Mouse (Mus musculus) hindbrain, embryonic 15.5 days (tissue): Measurements from ENCODE around the gene Lmod2. TPM values are rescaled to one million over a fixed set of nuclear protein-coding genes. Genes with fewer than 3 reads are reported as not detected.

Experiments
- ATAC-seq: fragments of 200-750 bp; cut with Nextera tagmentation; 2 replicates; pipeline ENCODE4 v1.8.0; 2017; ENCODE audit warnings: low read depth, moderate number of reproducible peaks, moderate TSS enrichment; ENCODE audit not compliant: low FRiP score
- H3K27ac ChIP-seq: fragments of 300-500 bp; sonication (generic); replicated peaks from 2 replicates; pipeline ENCODE4 v1.5.1; 2015; ENCODE audit warnings: mild to moderate bottlenecking, inconsistent platforms
- H3K27me3 ChIP-seq: fragments of 300-500 bp; sonication (generic); 2 replicates; pipeline ENCODE4 v1.6.1; 2015; ENCODE audit warnings: control low read depth, inconsistent platforms
- H3K36me3 ChIP-seq: fragments of 300-500 bp; sonication (generic); 2 replicates; pipeline ENCODE4 v1.6.1; 2015; ENCODE audit warnings: control low read depth, inconsistent platforms
- H3K4me1 ChIP-seq: fragments of 300-500 bp; sonication (generic); replicated peaks from 2 replicates; pipeline ENCODE4 v1.6.1; 2015; ENCODE audit warnings: control low read depth, inconsistent platforms
- H3K4me2 ChIP-seq: fragments of 300-500 bp; sonication (generic); 2 replicates; pipeline ENCODE4 v1.6.1; 2015; ENCODE audit warnings: moderate library complexity, mild to moderate bottlenecking, inconsistent platforms
- H3K4me3 ChIP-seq: fragments of 300-500 bp; sonication (generic); 2 replicates; pipeline ENCODE4 v1.5.1; 2015; ENCODE audit warnings: mild to moderate bottlenecking, inconsistent platforms
- H3K9ac ChIP-seq: fragments of 300-500 bp; sonication (generic); 2 replicates; pipeline ENCODE4 v1.6.1; 2015; ENCODE audit warnings: inconsistent platforms
- H3K9me3 ChIP-seq: fragments of 300-500 bp; sonication (generic); 2 replicates; pipeline ENCODE4 v1.6.1; 2016; ENCODE audit warnings: control low read depth, inconsistent platforms
- WGBS: fragments of 180-500 bp; shearing (Covaris S2); methylation state at CpG from one replicate; pipeline ENCODE4 v1.1.7; 2015; 5-methylcytosine and 5-hydroxymethylcytosine counted together
- polyA plus RNA-seq: library from polyadenylated mRNA; unstranded; fragments of >200 nt; fragmentation: Nextera tagmentation; extraction: Ambion mirVana; gene quantifications from 2 replicates; pipeline ENCODE4 v1.2.1, GENCODE M21; 2015

Lmod2 gene
- polyA plus RNA-seq, 1 experiment from 2014 or later, result not detected

DNA sequence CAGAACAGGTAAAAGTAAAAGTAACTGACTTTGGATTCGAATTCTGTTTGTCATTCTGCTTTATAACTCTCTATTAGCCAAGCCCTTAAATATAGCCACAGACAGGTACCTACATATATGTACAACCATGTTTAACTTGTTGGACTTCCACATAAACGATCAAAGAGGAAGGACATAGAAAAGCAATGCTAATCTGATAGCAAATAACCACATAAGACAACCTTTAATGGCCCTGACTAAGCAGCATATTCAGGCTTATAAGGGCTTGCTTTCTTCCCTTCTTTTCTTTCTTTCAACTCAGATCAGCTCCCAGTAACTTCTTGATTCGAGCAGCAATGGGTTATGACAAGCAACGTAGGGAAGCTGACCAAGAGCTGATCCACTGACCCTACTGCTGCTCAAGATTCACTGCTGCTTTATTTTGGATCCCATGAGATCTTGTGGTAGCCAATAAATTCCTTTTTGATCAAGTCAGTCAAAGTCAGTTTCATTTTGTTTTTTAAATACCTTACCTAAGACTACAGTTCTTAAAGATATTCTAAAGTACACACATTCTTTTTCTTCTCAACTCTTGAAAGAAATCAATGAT, 49.6 kb downstream of the Lmod2 start:
- Histone ChIP-seq H3K36me3 (no peaks in the 10 kb centered on the region), H3K27me3 (no peaks in the 10 kb centered on the region), H3K9me3 (no peaks in the 10 kb centered on the region), H3K4me3 (no peak overlapping the region), H3K27ac (no peak overlapping the region), H3K4me2 (no peak overlapping the region), H3K9ac (no peak overlapping the region), H3K4me1 (peaks cover 9% of the 10 kb centered on the region; the same call in 1 of the 2 replicates)
- no peak for ATAC-seq
- WGBS, result 92% methylated on average over 4 of the region's 4 CpGs

DNA sequence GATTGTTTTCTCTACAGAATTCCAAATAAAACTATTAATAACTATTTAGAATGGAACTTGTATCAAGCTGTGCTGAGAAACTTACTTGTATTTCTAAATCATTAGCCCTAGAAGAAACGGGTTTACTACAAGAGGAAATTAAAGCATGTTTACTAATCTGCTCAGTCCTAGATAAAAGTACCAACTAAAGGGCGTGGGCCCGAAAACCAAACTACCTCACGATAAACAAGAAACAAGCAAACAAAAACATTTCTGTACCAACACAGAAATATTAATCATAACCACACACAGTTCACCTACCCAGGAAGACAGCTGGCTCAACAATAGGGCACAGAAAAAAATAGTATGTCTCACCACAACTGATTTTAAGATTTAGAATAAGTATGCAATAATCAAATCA, 50.8 kb downstream of the Lmod2 start:
- H3K27me3 ChIP-seq, result no peaks in the 10 kb centered on the region
- peaks cover 9% of the 10 kb centered on the region; the same call in 1 of the 2 replicates for H3K4me1 ChIP-seq
- no peaks in the 10 kb centered on the region for H3K9me3 ChIP-seq
- H3K9ac ChIP-seq, result no peak overlapping the region
- H3K4me2 ChIP-seq, result no peak overlapping the region
- no peak overlapping the region for H3K27ac ChIP-seq
- H3K4me3 ChIP-seq, result no peak overlapping the region
- WGBS, result 89% methylated on average over 4 of the region's 4 CpGs
- no peaks in the 10 kb centered on the region for H3K36me3 ChIP-seq
- ATAC-seq, result no peak

DNA sequence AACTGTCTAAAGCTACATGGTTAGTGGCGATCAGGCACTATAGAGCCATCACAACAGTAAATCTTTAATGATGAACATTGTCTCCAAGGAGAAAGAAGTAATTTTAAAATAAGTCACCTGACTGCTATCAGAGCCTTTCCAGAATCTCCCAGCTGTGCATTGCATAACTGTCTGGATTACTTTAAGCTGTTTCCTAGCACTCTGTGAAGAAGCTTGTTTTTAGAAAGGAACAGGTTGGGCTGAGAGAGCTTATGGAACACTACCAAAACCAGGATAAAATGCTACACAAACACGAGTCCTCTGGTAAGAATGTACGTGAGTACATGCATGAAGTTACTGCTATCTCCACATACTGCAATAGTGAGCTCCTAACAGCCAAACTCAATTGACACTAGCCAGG, 53.2 kb downstream of the Lmod2 start:
- ATAC-seq, result no peak
- Histone ChIP-seq H3K9ac (no peak overlapping the region), H3K4me1 (peaks cover 9% of the 10 kb centered on the region; the same call in 1 of the 2 replicates), H3K9me3 (no peaks in the 10 kb centered on the region), H3K36me3 (no peaks in the 10 kb centered on the region), H3K27me3 (no peaks in the 10 kb centered on the region), H3K4me2 (no peak overlapping the region), H3K27ac (no peak overlapping the region), H3K4me3 (no peak overlapping the region)
- 79% methylated on average over 3 of the region's 3 CpGs for WGBS

DNA sequence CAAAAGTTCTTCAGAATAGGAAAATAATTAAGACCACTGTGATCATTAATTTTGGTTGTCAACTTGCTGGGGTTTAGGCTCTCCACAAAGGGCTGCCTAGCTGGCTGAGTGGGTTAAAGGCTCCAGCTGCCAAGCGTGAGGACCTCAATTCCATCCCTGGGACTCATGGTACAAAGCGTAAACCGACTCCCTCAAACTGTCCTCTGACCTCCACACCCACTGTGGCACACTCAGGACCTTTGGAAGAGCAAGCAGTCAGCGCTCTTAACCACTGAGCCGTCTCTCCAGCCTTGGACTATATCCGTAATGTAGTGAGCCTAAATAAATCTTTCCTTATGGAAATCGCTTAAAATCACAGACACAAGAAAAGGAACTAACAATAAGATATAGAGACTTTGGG, 54.0 kb downstream of the Lmod2 start:
- no peak overlapping the region for H3K4me2 ChIP-seq
- H3K36me3 ChIP-seq, result no peaks in the 10 kb centered on the region
- no peak overlapping the region for H3K9ac ChIP-seq
- WGBS, result 65% methylated on average over 7 of the region's 7 CpGs
- H3K27ac ChIP-seq, result no peak overlapping the region
- H3K9me3 ChIP-seq, result no peaks in the 10 kb centered on the region
- H3K4me3 ChIP-seq, result no peak overlapping the region
- peaks cover 9% of the 10 kb centered on the region; the same call in 1 of the 2 replicates for H3K4me1 ChIP-seq
- no peaks in the 10 kb centered on the region for H3K27me3 ChIP-seq
- ATAC-seq, result no peak

Other genes starting within 250 kb of the Lmod2 start
- gene Iqub, start 82.7 kb upstream of the Lmod2 start, polyA plus RNA-seq, result 1.9 and 3.1 TPM in 2 replicates
- 401 and 475 TPM in 2 replicates for gene Ndufa5, start 69.7 kb upstream of the Lmod2 start, polyA plus RNA-seq
- 0.03 TPM in 1 of 2 replicates, not detected in the other for gene Asb15, start 69.6 kb upstream of the Lmod2 start, polyA plus RNA-seq
- 61.8 and 67.1 TPM in 2 replicates for gene Wasl, start 67.2 kb downstream of the Lmod2 start, polyA plus RNA-seq
- not detected in 2 replicates for gene Hyal6, start 135.5 kb downstream of the Lmod2 start, polyA plus RNA-seq
- not detected in 2 replicates for gene Hyal4, start 150.6 kb downstream of the Lmod2 start, polyA plus RNA-seq
- not detected in 2 replicates for gene Spam1, start 193.4 kb downstream of the Lmod2 start, polyA plus RNA-seq